Mouse (Mus musculus) erythroblast, embryonic 14.5 days (primary cell): ENCODE data around the gene Mvd.

ENCODE experiments used
- GATA1 ChIP-seq: IDR thresholded peaks from 2 replicates; pipeline ENCODE4 v1.6.1; 2012; ENCODE audit warnings: low read length, inconsistent platforms, mixed read lengths
- TAL1 ChIP-seq: IDR thresholded peaks from 3 replicates; pipeline ENCODE4 v1.6.1; 2012; ENCODE audit warnings: low read length, inconsistent platforms, mixed read lengths

DNA sequence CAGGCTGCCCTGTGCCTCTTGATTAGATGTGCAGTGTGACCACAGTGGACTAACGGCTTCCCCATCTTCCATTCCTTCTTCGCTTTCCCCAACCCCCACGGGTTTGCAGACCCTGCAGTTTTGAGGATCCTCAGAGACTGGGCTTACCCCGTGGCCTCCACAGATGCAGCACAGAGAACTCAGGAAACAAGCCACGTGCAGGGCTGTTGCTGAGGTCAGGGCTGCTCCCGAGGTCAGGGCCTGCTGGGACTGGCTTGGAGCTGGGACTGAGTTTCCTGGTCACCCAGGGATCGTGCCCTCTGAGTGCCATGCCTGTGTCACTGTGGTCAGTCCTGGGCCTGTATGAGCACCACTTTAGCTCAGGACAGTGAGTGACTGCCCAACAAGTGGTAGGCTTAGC lies 21.8 kb upstream of the Mvd start:
- no peak for TF ChIP-seq GATA1
- no peak for TF ChIP-seq TAL1
